Mouse (Mus musculus) neural tube, embryonic 14.5 days (tissue): Measurements from ENCODE around the gene Sept9. TPM values are rescaled to one million over a fixed set of nuclear protein-coding genes. Genes with fewer than 3 reads are reported as not detected.
A peak's percentile ranks its signal among the peaks of the same experiment; 100 is the strongest.

Experiments
- ATAC-seq: fragments of 200-750 bp; cut with Nextera tagmentation; 2 replicates; pipeline ENCODE4 v1.8.0; 2017; ENCODE audit warnings: low read depth, mild to moderate bottlenecking, moderate TSS enrichment, moderate library complexity
- H3K27ac ChIP-seq: fragments of 300-500 bp; sonication (generic); 2 replicates; pipeline ENCODE4 v1.5.1; 2014; ENCODE audit warnings: low read depth, mild to moderate bottlenecking, control low read depth, low read length, moderate library complexity, mixed read lengths
- H3K27me3 ChIP-seq: fragments of 300-500 bp; sonication (generic); 2 replicates; pipeline ENCODE4 v1.6.1; 2014; ENCODE audit warnings: low read length; ENCODE audit not compliant: control insufficient read depth, insufficient read depth
- H3K36me3 ChIP-seq: fragments of 300-500 bp; sonication (generic); 2 replicates; pipeline ENCODE4 v1.6.1; 2014; ENCODE audit warnings: low read length, mixed read lengths; ENCODE audit not compliant: control insufficient read depth, insufficient read depth
- H3K4me1 ChIP-seq: fragments of 300-500 bp; sonication (generic); 2 replicates; pipeline ENCODE4 v1.6.1; 2014; ENCODE audit warnings: low read length; ENCODE audit not compliant: control insufficient read depth, insufficient read depth
- H3K4me2 ChIP-seq: fragments of 300-500 bp; sonication (generic); 2 replicates; pipeline ENCODE4 v1.6.1; 2014; ENCODE audit warnings: mild to moderate bottlenecking, low read depth, low read length, control low read depth
- H3K4me3 ChIP-seq: fragments of 300-500 bp; sonication (generic); 2 replicates; pipeline ENCODE4 v1.5.1; 2014; ENCODE audit warnings: low read depth, low read length, control low read depth, mixed read lengths
- H3K9ac ChIP-seq: fragments of 300-500 bp; sonication (generic); replicated peaks from 2 replicates; pipeline ENCODE4 v1.6.1; 2014; ENCODE audit warnings: low read depth, mild to moderate bottlenecking, control low read depth, low read length, mixed read lengths
- H3K9me3 ChIP-seq: fragments of 300-500 bp; sonication (generic); 2 replicates; pipeline ENCODE4 v1.6.1; 2016; ENCODE audit warnings: low read length; ENCODE audit not compliant: control insufficient read depth
- WGBS: fragments of 180-500 bp; shearing (Covaris S2); extraction: QIAGEN DNeasy Blood & Tissue Kit; methylation state at CpG from one replicate; pipeline ENCODE4 v1.1.7; 2014; 5-methylcytosine and 5-hydroxymethylcytosine counted together
- polyA plus RNA-seq: library from polyadenylated mRNA; unstranded; fragments of >200 nt; fragmentation: Nextera tagmentation; extraction: Ambion mirVana; gene quantifications from 2 replicates; pipeline ENCODE4 v1.2.1, GENCODE M21; 2014

Gene Sept9
- polyA plus RNA-seq, 1 experiment from 2014 or later, result 70.6 TPM

DNA sequence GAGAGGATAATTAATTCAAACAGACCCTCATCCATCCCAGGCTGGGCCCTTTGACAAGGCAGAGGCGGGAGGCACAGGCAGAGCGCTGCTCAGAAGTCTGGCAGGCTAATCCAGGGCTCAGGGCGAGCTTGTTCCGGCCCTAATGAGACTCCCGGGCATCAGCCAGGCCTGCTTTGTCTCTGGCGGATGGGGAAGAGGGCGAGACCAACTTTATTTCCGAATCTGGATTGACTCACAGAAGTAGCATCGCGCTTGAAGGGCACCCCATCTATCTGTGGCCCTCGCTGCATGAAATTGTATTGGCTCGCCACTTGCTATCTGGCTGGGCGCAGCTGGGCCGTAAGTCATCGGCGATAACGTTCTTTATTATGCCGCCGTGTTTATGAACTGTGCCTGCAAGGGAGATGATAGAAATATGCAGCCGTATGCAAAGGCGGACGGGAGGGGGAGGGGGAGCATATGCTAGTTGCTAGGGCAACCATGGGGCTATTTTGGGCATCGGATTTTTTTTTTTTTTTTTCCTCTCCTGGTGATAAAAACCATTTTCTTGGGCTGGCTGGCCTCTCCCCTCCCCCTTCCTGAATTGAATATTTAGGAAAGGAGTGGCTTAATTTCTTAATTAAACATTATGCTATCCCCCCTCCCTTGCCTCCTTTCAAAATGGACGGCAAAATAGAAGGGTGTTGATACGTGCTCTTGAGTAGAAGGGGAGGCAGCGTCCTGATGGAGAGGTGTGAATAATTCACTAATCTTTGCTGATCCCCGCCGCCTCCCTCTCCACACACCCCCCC is 208.4 kb downstream of the Sept9 start:
- no peaks in the 10 kb centered on the region for H3K27me3 ChIP-seq
- no peaks in the 10 kb centered on the region for H3K36me3 ChIP-seq
- H3K4me3 ChIP-seq, result peak overlapping the region; percentile 7; the same call in 1 of the 2 replicates
- H3K9me3 ChIP-seq, result no peaks in the 10 kb centered on the region
- H3K9ac ChIP-seq, result peak overlapping the region; percentile 39
- ATAC-seq, result peak; percentile 84
- WGBS, result under 1% methylated on average over 28 of the region's 28 CpGs
- H3K4me1 ChIP-seq, result peaks cover 37% of the 10 kb centered on the region
- peak overlapping the region; percentile 54 for H3K4me2 ChIP-seq
- H3K27ac ChIP-seq, result peak overlapping the region; percentile 91

DNA sequence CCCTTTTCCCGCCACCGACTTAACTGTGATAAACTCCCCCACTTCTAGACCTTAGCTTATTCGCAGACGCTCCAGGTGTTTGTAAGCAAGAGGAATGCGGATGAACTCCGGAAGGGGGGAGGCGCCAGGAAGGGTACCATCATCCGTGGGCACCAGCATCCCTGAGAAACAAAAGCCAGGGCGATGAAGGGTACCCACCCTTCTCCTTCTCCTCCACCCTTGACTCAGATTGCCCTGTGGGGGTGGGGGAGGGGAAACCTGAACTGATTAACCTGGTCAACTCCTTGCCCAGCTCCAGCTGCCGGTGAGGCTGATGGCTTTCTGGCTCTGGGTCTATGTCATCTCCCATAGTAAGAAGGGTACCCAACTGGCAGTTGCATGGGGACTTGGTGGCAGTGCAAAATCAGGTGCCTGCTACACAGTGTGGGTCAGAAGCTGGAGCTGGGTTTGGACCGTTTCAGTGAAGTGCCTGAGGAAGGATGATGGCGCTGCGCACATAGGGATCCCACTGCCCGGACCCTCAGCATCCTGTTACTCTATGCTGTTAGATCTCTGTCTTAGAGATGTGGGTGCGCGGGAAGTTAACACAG is 209.1 kb downstream of the Sept9 start:
- ATAC-seq, result peak; percentile 10
- H3K36me3 ChIP-seq, result no peaks in the 10 kb centered on the region
- H3K9me3 ChIP-seq, result no peaks in the 10 kb centered on the region
- peaks cover 37% of the 10 kb centered on the region for H3K4me1 ChIP-seq
- peak overlapping the region; percentile 12; the same call in 1 of the 2 replicates for H3K9ac ChIP-seq
- H3K27ac ChIP-seq, result peak overlapping the region; percentile 91
- WGBS, result 3% methylated on average over 16 of the region's 16 CpGs
- H3K27me3 ChIP-seq, result no peaks in the 10 kb centered on the region
- peak overlapping the region; percentile 54 for H3K4me2 ChIP-seq
- H3K4me3 ChIP-seq, result no peak overlapping the region

- no peak for ATAC-seq
- Histone ChIP-seq H3K9me3 (no peaks in the 10 kb centered on the region), H3K27ac (peak overlapping the region; percentile 91), H3K36me3 (no peaks in the 10 kb centered on the region), H3K27me3 (0 out of 2 replicates have a peak, but pooled peaks cover 3% of the 10 kb centered on the region), H3K4me3 (no peak overlapping the region), H3K9ac (no peak overlapping the region), H3K4me2 (no peak overlapping the region), H3K4me1 (peaks cover 39% of the 10 kb centered on the region)
- WGBS, result 51% methylated on average over 11 of the region's 11 CpGs
These were observed 209.9 kb downstream of the Sept9 start for GRCm38 (mm10) chr11:117409331-117409730.

- 3% methylated on average over 6 of the region's 6 CpGs for WGBS
- Histone ChIP-seq H3K27me3 (0 out of 2 replicates have a peak, but pooled peaks cover 3% of the 10 kb centered on the region), H3K4me1 (peaks cover 44% of the 10 kb centered on the region), H3K9ac (peak overlapping the region; percentile 8; the same call in 1 of the 2 replicates), H3K27ac (peak overlapping the region; percentile 91), H3K36me3 (no peaks in the 10 kb centered on the region), H3K4me3 (no peak overlapping the region), H3K9me3 (no peaks in the 10 kb centered on the region), H3K4me2 (no peak overlapping the region)
- ATAC-seq, result peak; percentile 26; the same call in 1 of the 2 replicates
These were observed 210.6 kb downstream of the Sept9 start for GRCm38 (mm10) chr11:117410059-117410458.

GRCm38 (mm10) chr11:117411663-117412062 is 212.2 kb downstream of the Sept9 start:
- peaks cover 52% of the 10 kb centered on the region for H3K4me1 ChIP-seq
- no peak overlapping the region for H3K4me2 ChIP-seq
- 83% methylated on average over 4 of the region's 4 CpGs for WGBS
- no peak overlapping the region for H3K9ac ChIP-seq
- 0 out of 2 replicates have a peak, but pooled peaks cover 3% of the 10 kb centered on the region for H3K27me3 ChIP-seq
- H3K9me3 ChIP-seq, result no peaks in the 10 kb centered on the region
- H3K4me3 ChIP-seq, result no peak overlapping the region
- H3K36me3 ChIP-seq, result no peaks in the 10 kb centered on the region
- H3K27ac ChIP-seq, result no peak overlapping the region
- no peak for ATAC-seq

Other genes starting within 250 kb of the Sept9 start
- gene Sec14l1, start 84.5 kb upstream of the Sept9 start, polyA plus RNA-seq, result 41.6 and 44.2 TPM in 2 replicates